Mouse (Mus musculus): ENCODE measurements at regions not wholly inside any gene's neighbourhood (a gene's known extent, or its start where the extent isn't known, plus 50 kb on each side); places are given as distances from the start of the nearest gene placed in this dataset.

- DNase-seq (ENCODE audit: extremely low spot score) = no peak
Measured at GRCm38 (mm10) chr12:13164791-13165190, 84.2 kb downstream of the Ddx1 start.

DNA sequence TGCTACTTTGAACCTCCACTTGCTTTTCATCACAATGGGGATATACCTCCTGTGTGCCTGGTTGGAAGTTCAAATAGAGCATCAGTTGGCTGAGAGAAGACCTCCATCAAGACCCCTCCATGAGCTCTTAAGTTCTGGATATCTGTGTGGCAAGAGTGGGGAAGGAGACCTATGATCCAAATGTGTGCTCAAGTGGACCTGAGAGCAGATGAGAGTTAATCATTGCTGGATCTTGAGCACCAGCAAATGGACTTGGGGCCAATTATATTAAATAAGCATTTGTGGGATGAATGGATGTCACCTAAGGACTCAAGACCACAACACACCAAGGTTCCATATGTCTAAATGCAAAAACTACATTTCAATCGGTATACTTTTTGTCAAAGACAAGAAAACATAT is 88.0 kb downstream of the Ddx1 start:
- no peak for DNase-seq (ENCODE audit: extremely low spot score)

- DNase-seq (ENCODE audit: extremely low spot score) = no peak
Measured at GRCm38 (mm10) chr12:13159346-13160055, 89.5 kb downstream of the Ddx1 start.

DNA sequence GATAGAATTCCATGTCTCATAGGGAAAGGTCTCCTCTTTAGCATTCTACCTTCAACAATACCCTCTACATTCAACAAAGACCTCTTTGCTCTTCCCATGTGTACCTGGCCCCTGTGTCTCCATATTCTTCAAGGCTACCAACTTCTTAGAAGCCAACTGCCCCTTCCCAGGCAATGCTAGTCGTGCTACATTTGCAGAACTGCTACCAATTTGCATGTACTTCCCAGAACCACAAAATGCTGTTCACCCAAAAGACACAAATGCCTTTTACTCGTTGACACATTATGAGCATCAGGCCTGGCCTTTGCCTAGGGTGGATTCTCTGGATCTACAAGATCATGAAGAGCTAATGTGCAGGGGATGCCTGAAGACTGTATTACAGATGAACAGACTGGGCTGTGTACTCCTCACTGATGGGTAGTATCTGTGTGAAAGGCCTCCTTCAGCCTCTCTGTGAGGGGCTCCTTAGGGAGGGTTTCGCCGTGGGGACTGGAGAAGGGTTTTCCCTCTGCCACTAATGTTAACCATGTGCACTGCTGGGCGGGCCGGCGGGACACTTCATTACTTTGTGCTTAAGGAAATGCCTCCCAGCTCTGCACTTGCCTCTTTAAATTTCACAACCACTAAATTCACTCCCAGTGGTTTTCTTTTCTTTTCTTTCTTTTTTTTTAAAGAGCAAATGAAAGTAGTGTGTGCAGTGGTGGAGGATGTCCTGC is 91.2 kb downstream of the Ddx1 start:
- DNase-seq (ENCODE audit: extremely low spot score) = no peak

DNA sequence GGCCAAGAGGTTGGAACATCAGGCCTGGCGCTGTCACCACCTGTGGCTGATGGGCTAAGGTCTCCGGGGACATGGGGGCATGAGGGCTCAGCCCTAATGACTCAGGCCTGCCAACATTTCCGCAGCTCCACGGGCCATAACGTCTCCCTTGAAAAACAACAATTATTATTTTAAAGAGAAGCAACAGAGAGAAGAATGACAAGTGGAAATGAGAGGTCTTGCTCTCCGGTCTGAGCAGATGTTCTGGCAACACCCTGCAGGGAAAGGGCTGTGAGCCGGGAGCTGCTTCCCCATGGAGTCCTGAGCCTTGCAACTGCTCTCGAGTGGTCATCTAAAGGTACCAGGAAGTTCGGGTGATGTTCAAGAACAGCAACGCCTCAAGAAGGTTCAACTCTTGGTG is 91.9 kb downstream of the Ddx1 start:
- DNase-seq (ENCODE audit: extremely low spot score) = no peak

- DNase-seq (ENCODE audit: extremely low spot score) = no peak
Measured at GRCm38 (mm10) chr12:13150751-13151150, 98.3 kb downstream of the Ddx1 start.

GRCm38 (mm10) chr12:13147251-13147650 is 101.8 kb downstream of the Ddx1 start:
- DNase-seq (ENCODE audit: extremely low spot score) = no peak

- DNase-seq (ENCODE audit: extremely low spot score) = no peak
Measured at GRCm38 (mm10) chr12:13145186-13146115, 103.6 kb downstream of the Ddx1 start.

GRCm38 (mm10) chr12:13144739-13145138 is 104.3 kb downstream of the Ddx1 start:
- DNase-seq (ENCODE audit: extremely low spot score) = no peak

DNA sequence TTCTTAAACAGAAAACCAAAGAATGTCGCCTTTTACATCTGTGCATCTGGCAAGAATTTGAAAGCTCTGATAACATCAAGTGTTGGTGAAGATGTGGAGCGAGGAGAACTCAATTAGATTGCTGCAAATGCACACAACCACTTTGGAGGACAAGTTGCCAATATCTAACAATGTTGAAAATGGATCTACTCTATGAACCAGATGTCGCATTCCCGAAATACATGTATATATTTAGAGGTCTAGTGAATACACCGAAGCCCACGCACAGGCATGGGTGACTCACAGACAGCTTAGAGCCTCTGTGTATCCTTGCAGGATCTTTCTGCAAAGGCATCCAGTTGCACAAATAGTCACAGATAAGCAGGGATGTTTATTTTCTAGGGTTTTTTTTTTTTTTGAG is 108.4 kb downstream of the Ddx1 start:
- no peak for DNase-seq (ENCODE audit: extremely low spot score)

DNA sequence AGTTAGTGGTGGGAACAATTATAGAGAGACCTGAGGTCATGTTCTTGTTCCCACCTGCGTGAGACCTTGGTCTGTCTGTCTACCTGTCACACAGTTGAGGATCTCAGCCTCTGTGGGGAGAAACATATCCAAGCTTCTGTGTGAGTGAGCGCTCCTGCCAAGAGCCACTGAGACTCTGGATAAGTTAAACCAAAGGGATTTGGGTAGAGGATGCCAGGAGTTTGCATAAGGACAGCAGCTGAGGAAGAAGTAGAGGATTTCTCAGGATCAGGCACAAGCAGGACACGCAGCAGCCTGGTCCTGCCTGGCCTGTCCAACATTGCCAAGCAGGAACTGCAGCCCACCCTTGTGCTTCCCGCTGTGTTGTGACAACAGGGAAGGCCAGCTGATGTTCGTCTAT is 109.8 kb downstream of the Ddx1 start:
- DNase-seq (ENCODE audit: extremely low spot score) = no peak

GRCm38 (mm10) chr12:13134168-13134567 is 114.8 kb downstream of the Ddx1 start:
- no peak for DNase-seq (ENCODE audit: extremely low spot score)

- DNase-seq (ENCODE audit: extremely low spot score) = no peak
Measured at GRCm38 (mm10) chr12:13129677-13130082, 119.3 kb downstream of the Ddx1 start.

DNA sequence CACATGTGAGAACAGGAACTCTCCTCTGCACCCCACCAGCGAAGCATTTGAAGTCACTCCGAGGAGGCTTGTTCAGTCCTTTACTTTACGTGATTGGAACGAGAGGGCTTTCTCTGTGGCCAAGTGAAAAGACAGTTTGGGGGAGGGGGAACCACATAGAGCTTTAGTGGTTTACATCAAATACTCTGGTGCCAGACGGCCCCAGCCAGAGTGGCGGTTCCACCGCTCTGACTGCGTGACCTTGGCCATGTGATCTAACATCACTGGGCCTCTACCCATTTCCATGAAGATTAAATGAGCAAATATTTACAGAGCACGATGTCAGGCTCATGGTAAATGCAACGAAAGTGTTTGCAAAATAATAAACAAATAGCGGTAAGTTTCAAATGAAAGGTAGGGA is 121.6 kb downstream of the Ddx1 start:
- DNase-seq (ENCODE audit: extremely low spot score) = no peak

DNA sequence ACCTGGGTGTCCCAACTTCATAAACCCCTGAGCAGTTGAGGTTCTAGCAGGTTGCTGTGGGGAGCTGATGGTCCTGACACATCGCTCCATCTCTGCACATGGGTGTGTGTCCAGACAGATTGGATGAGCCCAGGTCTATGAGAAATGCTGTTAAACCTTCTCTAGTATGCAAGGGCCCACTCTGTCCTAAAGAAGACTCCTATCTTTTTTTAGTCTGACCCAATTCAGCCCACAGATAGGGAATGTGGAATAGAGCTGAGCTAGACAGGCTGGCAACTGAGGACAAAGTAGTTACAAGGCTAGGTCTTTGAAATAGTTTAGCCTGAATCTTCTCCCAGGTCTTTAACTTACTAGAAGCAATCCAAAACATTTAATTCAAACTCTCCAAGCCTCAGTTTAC is 124.0 kb downstream of the Ddx1 start:
- DNase-seq (ENCODE audit: extremely low spot score) = no peak

GRCm38 (mm10) chr12:13122282-13122681 is 126.7 kb downstream of the Ddx1 start:
- DNase-seq (ENCODE audit: extremely low spot score) = no peak

DNA sequence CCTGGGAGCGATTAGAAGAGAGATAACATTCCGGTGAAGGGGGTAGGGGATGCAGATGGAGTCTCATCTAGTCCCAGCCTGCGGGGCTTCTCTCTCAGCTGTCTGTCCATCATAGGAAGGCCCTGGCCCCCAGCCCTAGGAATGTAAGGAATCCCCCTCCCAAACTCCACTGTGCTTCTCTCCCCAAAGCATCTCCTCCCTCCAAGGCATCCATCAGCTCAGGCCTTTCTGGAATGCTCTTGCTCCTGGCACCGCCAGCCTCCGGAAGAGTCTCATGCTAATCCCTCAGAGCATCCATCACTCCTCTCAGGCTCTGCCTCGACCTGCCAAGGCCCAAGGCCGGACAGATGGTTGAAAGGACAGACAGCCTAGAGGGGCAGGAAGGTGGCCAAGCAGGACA is 128.4 kb downstream of the Ddx1 start:
- DNase-seq (ENCODE audit: extremely low spot score) = peak; percentile 54

GRCm38 (mm10) chr12:13119653-13120052 is 129.4 kb downstream of the Ddx1 start:
- no peak for DNase-seq (ENCODE audit: extremely low spot score)

DNA sequence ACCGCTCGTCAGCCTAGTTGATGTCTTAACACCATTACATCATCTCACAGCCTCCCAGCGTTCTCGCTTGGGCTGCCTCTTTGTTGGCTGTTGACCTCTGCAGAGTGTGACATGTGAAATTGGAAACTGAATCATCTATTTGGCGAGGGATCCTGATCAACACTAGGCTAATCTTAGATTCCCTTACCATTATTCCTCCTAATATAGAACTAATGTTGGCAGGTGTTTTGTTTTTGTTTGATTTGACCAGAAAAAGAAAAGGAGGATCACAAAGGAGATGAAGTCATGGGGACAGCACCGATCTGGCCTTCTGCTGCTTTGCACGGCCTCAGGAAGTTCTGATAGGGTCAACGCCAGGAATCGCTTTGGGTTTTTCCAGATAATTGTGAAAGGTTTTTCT is 131.0 kb downstream of the Ddx1 start:
- no peak for DNase-seq (ENCODE audit: extremely low spot score)

GRCm38 (mm10) chr12:13114341-13114740 is 134.7 kb downstream of the Ddx1 start:
- no peak for DNase-seq (ENCODE audit: extremely low spot score)

GRCm38 (mm10) chr12:13106931-13107330 is 142.1 kb downstream of the Ddx1 start:
- no peak for DNase-seq (ENCODE audit: extremely low spot score)
